Mouse (Mus musculus) kidney, embryonic 15.5 days (tissue): Measurements from ENCODE around the gene Shank3. TPM values are rescaled to one million over a fixed set of nuclear protein-coding genes. Genes with fewer than 3 reads are reported as not detected.

ENCODE experiments used
- polyA plus RNA-seq: library from polyadenylated mRNA; unstranded; fragments of >200 nt; fragmentation: Nextera tagmentation; extraction: Ambion mirVana; gene quantifications from 2 replicates; pipeline ENCODE4 v1.2.1, GENCODE M21; 2015

Gene Shank3
- polyA plus RNA-seq, 1 experiment from 2014 or later, result 2.2 TPM

Other genes starting within 250 kb of the Shank3 start
- gene Sbf1, start 184.3 kb upstream of the Shank3 start, polyA plus RNA-seq, result 42.6 and 51.4 TPM in 2 replicates
- 0.71 and 0.74 TPM in 2 replicates for gene Adm2, start 176.9 kb upstream of the Shank3 start, polyA plus RNA-seq
- 6.8 and 7.1 TPM in 2 replicates for gene Miox, start 165.2 kb upstream of the Shank3 start, polyA plus RNA-seq
- 54.1 and 67.9 TPM in 2 replicates for gene Lmf2, start 144.0 kb upstream of the Shank3 start, polyA plus RNA-seq
- 147 and 155 TPM in 2 replicates for gene Ncaph2, start 143.9 kb upstream of the Shank3 start, polyA plus RNA-seq
- 7.9 and 8.2 TPM in 2 replicates for gene Sco2, start 125.8 kb upstream of the Shank3 start, polyA plus RNA-seq
- gene Tymp, start 122.6 kb upstream of the Shank3 start, polyA plus RNA-seq, result 1.3 and 1.4 TPM in 2 replicates
- 0.82 and 0.83 TPM in 2 replicates for gene Odf3b, start 120.3 kb upstream of the Shank3 start, polyA plus RNA-seq
- not detected in 2 replicates for gene Klhdc7b, start 114.7 kb upstream of the Shank3 start, polyA plus RNA-seq
- not detected in 2 replicates for gene Syce3, start 89.1 kb upstream of the Shank3 start, polyA plus RNA-seq
- 3.9 and 4.4 TPM in 2 replicates for gene Cpt1b, start 73.8 kb upstream of the Shank3 start, polyA plus RNA-seq
- gene C730034F03Rik, start 70.0 kb upstream of the Shank3 start, polyA plus RNA-seq, result 3.7 and 3.8 TPM in 2 replicates
- gene Gm44502, start 69.9 kb upstream of the Shank3 start, polyA plus RNA-seq, result 0.15 TPM in 1 of 2 replicates, not detected in the other
- gene Chkb, start 69.7 kb upstream of the Shank3 start, polyA plus RNA-seq, result 57.2 and 62.0 TPM in 2 replicates
- 0.77 and 1.7 TPM in 2 replicates for gene Mapk8ip2, start 45.7 kb upstream of the Shank3 start, polyA plus RNA-seq
- 14.4 and 18.7 TPM in 2 replicates for gene Arsa, start 22.2 kb upstream of the Shank3 start, polyA plus RNA-seq
- gene Acr, start 68.7 kb downstream of the Shank3 start, polyA plus RNA-seq, result 0.22 and 0.27 TPM in 2 replicates
- gene Rabl2, start 92.3 kb downstream of the Shank3 start, polyA plus RNA-seq, result 53.9 and 55.9 TPM in 2 replicates